Mouse (Mus musculus) embryonic fibroblast, embryonic 13.5 days (primary cell): ENCODE data around the gene Mapk10.

Experiments used
- CTCF ChIP-seq: IDR thresholded peaks from 2 replicates; pipeline ENCODE4 v1.5.1; 2011; ENCODE audit warnings: mild to moderate bottlenecking, control low read depth, low read length, moderate library complexity, borderline replicate concordance; ENCODE audit not compliant: insufficient read depth
- POLR2A ChIP-seq: IDR thresholded peaks from 2 replicates; pipeline ENCODE4 v1.6.1; 2011; ENCODE audit warnings: low read depth, mild to moderate bottlenecking, control low read depth, low read length, moderate library complexity

- TF ChIP-seq CTCF (no peak), POLR2A (no peak)
Measured at GRCm38 (mm10) chr5:103014309-103014708, 196.8 kb downstream of the Mapk10 start.
